ENCODE assay signal across 9 mouse cellular contexts in genomic region chr5:91464876-91465508, GRCm38 (mm10). TPM values are rescaled to one million over a fixed set of nuclear protein-coding genes. Genes with fewer than 3 reads are reported as not detected.
A peak's percentile ranks its signal among the peaks of the same experiment; 100 is the strongest.
DNase-seq lines count a peak whose midpoint lies in the region; ATAC-seq and TF ChIP-seq lines count a peak whose summit lies in the region.
"Had no signal": no experiment of that assay in that cellular context is flagged by ENCODE, and none has a peak within 500 bp of the region (broad histone marks: within the 10 kb centered on the region; RNA-seq: fewer than 3 reads in every experiment).

No protein-coding gene starts in this region.

- H3K4me3 ChIP-seq in cerebellum, adult 2 months (replicated peaks; ENCODE audit: insufficient read depth, low read depth, low read length): no peak overlapping the region
- no peak overlapping the region for H3K4me3 ChIP-seq in G1E (ENCODE audit: low read depth, low read length)
- H3K4me3 ChIP-seq in hindbrain, embryonic 13.5 days: no peak overlapping the region
- no peak overlapping the region for H3K4me3 ChIP-seq in left cerebral cortex, adult 2 months
- no peak overlapping the region for H3K4me3 ChIP-seq in midbrain, embryonic 16.5 days (ENCODE audit: low read depth, low read length)
- H3K4me3 ChIP-seq: stomach, embryonic 15.5 days had no signal

- no peak for ATAC-seq in cerebellum, adult (ENCODE audit: insufficient number of reproducible peaks, low FRiP score, low TSS enrichment)
- no peak for ATAC-seq in G1E (ENCODE audit: extremely low read depth, insufficient number of reproducible peaks, low FRiP score, poor library complexity, severe bottlenecking)
- ATAC-seq in hindbrain, embryonic 13.5 days (ENCODE audit: low FRiP score): peak; percentile 77; the same call in 1 of the 2 replicates
- ATAC-seq in midbrain, embryonic 16.5 days: peak; percentile 97

- no peaks in the 10 kb centered on the region for H3K27me3 ChIP-seq in cerebellum, adult 2 months (ENCODE audit: control insufficient read depth, insufficient read depth, low read length)
- no peaks in the 10 kb centered on the region for H3K27me3 ChIP-seq in G1E (ENCODE audit: insufficient read depth, low read length)
- H3K27me3 ChIP-seq in hindbrain, embryonic 13.5 days: no peaks in the 10 kb centered on the region
- H3K27me3 ChIP-seq in midbrain, embryonic 16.5 days (ENCODE audit: control insufficient read depth, insufficient read depth, low read depth, low read length): no peaks in the 10 kb centered on the region
- H3K27me3 ChIP-seq: stomach, embryonic 15.5 days had no signal

- H3K9me3 ChIP-seq in G1E (replicated peaks): no peaks in the 10 kb centered on the region
- H3K9me3 ChIP-seq in hindbrain, embryonic 13.5 days: no peaks in the 10 kb centered on the region
- H3K9me3 ChIP-seq in midbrain, embryonic 16.5 days (replicated peaks; ENCODE audit: control insufficient read depth, low read length, poor library complexity, severe bottlenecking): no peaks in the 10 kb centered on the region
- H3K9me3 ChIP-seq: stomach, embryonic 15.5 days had no signal

- no peak overlapping the region for H3K4me2 ChIP-seq in hindbrain, embryonic 13.5 days
- H3K4me2 ChIP-seq in midbrain, embryonic 16.5 days (ENCODE audit: low read length): no peak overlapping the region
- H3K4me2 ChIP-seq: stomach, embryonic 15.5 days had no signal

- 50% methylated on average over 4 of the region's 4 CpGs for WGBS in cerebellum, adult 2 months
- WGBS in hindbrain, embryonic 13.5 days: 49% methylated on average over 4 of the region's 4 CpGs
- 52% methylated on average over 4 of the region's 4 CpGs for WGBS in midbrain, embryonic 16.5 days

- peak; percentile 52; the same call in 1 of the 2 replicates for TF ChIP-seq CTCF in cerebellum, adult 2 months (IDR thresholded peaks at IDR 0.05; ENCODE audit: borderline replicate concordance, insufficient read depth, low read depth, low read length)
- no peak for TF ChIP-seq CTCF in G1E (IDR thresholded peaks at IDR 0.05; ENCODE audit: low read depth, low read length)
- TF ChIP-seq CTCF in left cerebral cortex, adult 2 months (IDR thresholded peaks at IDR 0.05): peak; percentile 73

- H3K4me1 ChIP-seq in cerebellum, adult 2 months (ENCODE audit: control insufficient read depth, insufficient read depth, low read length): no peaks in the 10 kb centered on the region
- H3K4me1 ChIP-seq in G1E (ENCODE audit: insufficient read depth, low read depth, low read length): no peaks in the 10 kb centered on the region
- no peaks in the 10 kb centered on the region for H3K4me1 ChIP-seq in hindbrain, embryonic 13.5 days (replicated peaks)
- no peaks in the 10 kb centered on the region for H3K4me1 ChIP-seq in midbrain, embryonic 16.5 days (ENCODE audit: control insufficient read depth, insufficient read depth, low read length)
- H3K4me1 ChIP-seq: stomach, embryonic 15.5 days had no signal

- no peak for DNase-seq in cerebellum, adult 2 months
- DNase-seq in G1E (ENCODE audit: low spot score): peak; percentile 16
- DNase-seq in embryo, embryonic 11 days: peak; percentile 71
- peak; percentile 39 to 44 for DNase-seq in left cerebral cortex, adult 2 months (ENCODE audit: extremely low spot score in 1 of 2, low spot score in 2 of 2)
- peak; percentile 14 for DNase-seq in thymus, postnatal 25 days

- intact Hi-C loops in left cerebral cortex, adult 2 months (cut with DNase I): loop anchor here (2.0 to 5.0 kb wide), 3 partner anchors 52 to 487 kb away; partner anchors contain the start of gene Parm1

- no peak overlapping the region for H3K9ac ChIP-seq in hindbrain, embryonic 13.5 days
- no peak overlapping the region for H3K9ac ChIP-seq in midbrain, embryonic 16.5 days (ENCODE audit: low read depth, low read length)
- H3K9ac ChIP-seq: stomach, embryonic 15.5 days had no signal

- no peaks in the 10 kb centered on the region for H3K36me3 ChIP-seq in G1E (replicated peaks)
- no peaks in the 10 kb centered on the region for H3K36me3 ChIP-seq in hindbrain, embryonic 13.5 days
- H3K36me3 ChIP-seq in midbrain, embryonic 16.5 days (ENCODE audit: control insufficient read depth, insufficient read depth, low read length): no peaks in the 10 kb centered on the region
- H3K36me3 ChIP-seq: stomach, embryonic 15.5 days had no signal

- H3K27ac ChIP-seq in cerebellum, adult 2 months (ENCODE audit: insufficient read depth, low read length): no peak overlapping the region
- H3K27ac ChIP-seq in hindbrain, embryonic 13.5 days: no peak overlapping the region
- H3K27ac ChIP-seq in left cerebral cortex, adult 2 months: no peak overlapping the region
- H3K27ac ChIP-seq in midbrain, embryonic 16.5 days (ENCODE audit: low read length): no peak overlapping the region
- H3K27ac ChIP-seq: stomach, embryonic 15.5 days had no signal

- no peak for TF ChIP-seq POLR2A in cerebellum, adult 2 months (IDR thresholded peaks at IDR 0.05; ENCODE audit: borderline replicate concordance, insufficient read depth, low read length)

RNA-seq across cellular contexts. Expression of gene Parm1, which starts 52.4 kb away (rescaled TPM):
- polyA plus RNA-seq in cerebellum, adult 2 months (2012; rRNA removed): 18.1 and 18.3 TPM in 2 replicates
- 3.5 and 4.4 TPM in 2 replicates for total RNA-seq in G1E (2014; fragmentation: Nextera tagmentation)
- total RNA-seq in G1E (2017): 4.9 and 6.2 TPM in 2 replicates
- 0.68 and 0.69 TPM in 2 replicates for polyA plus RNA-seq in G1E (2012)
- polyA plus RNA-seq in hindbrain, embryonic 13.5 days (2015; fragmentation: Nextera tagmentation; extraction: Ambion mirVana): 5.1 and 5.6 TPM in 2 replicates
- 10 to 100 TPM; 40.3 to 41.5 TPM for total RNA-seq in left cerebral cortex, adult 2 months (2021)
- 5.8 and 6.7 TPM in 2 replicates for polyA plus RNA-seq in midbrain, embryonic 16.5 days (2015; fragmentation: Nextera tagmentation; extraction: Ambion mirVana)

Comparison
In these comparisons a context has a peak if more than half of its experiments do, and no peak if none do; other contexts are left out.
1. DNase-seq: peak in G1E (single experiment), embryo, embryonic 11 days (single experiment), left cerebral cortex, adult 2 months (2 of 2) and thymus, postnatal 25 days (single experiment); none in cerebellum, adult 2 months (0 of 2).
2. ATAC-seq: peak in hindbrain, embryonic 13.5 days (single experiment) and midbrain, embryonic 16.5 days (single experiment); none in cerebellum, adult (single experiment) and G1E (single experiment).